Mouse (Mus musculus): ENCODE data around the gene Cd300lb.

- TF ChIP-seq CTCF (IDR thresholded peaks at IDR 0.05; ENCODE audit: insufficient read depth, low read length) (no peak), POLR2A (IDR thresholded peaks at IDR 0.05; ENCODE audit: borderline replicate concordance, extremely low read depth, low read depth, low read length) (no peak)
Observed at GRCm38 (mm10) chr11:114908086-114908485, 26.1 kb downstream of the Cd300lb start.
